Mouse (Mus musculus) megakaryocyte, adult 5-6 weeks (primary cell): ENCODE results near the gene Dcaf15. TPM values are rescaled to one million over a fixed set of nuclear protein-coding genes. Genes with fewer than 3 reads are reported as not detected.

Experiments
- ATAC-seq: 2 replicates; pipeline ENCODE4 v1.8.0; 2016; ENCODE audit warnings: mild to moderate bottlenecking, inconsistent platforms; ENCODE audit not compliant: poor library complexity, severe bottlenecking
- total RNA-seq, 2 experiments: library from RNA; stranded (forward) in 1 of 2; stranded (reverse) in 1 of 2; fragments of 153-499, 151-499 nt in 1 of 2; fragments of 221-1000, 200-1000 nt in 1 of 2; gene quantifications; 2 replicates each; pipeline versions ENCODE4 v1.2.3 to v1.2.4; 2015 to 2017

The Dcaf15 gene
- total RNA-seq, 2 experiments from 2014 or later, result 13.6 to 16.4 TPM

DNA sequence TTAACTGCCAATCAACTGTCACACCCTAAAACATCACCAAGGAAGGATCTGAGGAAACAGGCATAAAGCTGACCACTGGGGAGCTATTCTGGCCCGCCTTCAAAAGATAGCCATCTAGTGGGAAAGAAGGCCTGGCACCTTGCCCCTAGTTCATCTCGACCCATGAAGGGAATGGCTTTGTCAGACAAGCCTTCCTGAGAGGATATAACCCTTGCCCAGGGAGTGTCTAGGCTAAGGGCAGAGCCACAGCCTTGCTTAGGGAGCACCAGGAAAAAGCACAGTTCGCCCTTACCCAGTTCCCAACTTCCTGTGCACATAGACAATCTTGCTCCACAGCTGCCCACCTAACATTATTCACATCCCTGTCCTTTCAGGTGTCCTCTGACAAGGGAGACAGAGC, 967 bp downstream of the Dcaf15 start:
- no peak for ATAC-seq

DNA sequence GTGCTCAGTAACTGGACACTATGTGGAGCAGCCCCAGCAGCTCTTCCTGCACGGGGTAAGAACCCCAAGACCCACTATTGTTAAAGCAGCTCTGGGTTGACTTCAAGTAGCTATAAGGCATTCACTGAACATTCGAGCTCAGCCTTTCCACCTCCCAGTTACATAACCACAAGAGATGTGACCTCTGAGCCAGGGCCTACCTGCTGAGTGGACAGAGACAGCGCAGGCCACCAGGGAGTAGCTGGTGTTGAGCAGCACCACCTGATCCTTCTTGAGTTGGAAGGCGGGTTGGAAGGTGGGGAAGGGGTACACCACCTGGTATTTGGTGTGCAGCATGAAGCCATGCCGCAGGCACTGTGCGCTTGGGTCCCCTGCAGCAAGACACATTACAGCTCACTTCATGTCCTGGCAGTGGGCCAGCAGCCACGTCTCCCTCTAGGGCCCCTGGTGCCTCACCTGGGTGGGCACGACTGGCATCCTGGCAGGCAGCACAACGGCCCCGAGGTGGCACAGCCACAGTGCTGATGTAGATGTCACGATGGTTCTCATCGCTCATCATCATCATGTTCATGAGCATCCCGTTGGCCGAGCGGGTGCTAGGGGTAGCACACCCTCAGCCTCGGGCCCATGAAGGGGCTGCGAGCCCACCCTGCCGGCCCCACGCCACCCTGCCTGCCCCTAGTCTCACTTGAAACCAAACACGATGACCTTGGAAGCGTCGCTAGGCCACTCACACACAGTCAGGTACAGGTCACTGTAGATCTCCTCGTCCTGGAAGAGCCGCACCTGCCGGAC, 2.9 kb downstream of the Dcaf15 start:
- no peak for ATAC-seq

DNA sequence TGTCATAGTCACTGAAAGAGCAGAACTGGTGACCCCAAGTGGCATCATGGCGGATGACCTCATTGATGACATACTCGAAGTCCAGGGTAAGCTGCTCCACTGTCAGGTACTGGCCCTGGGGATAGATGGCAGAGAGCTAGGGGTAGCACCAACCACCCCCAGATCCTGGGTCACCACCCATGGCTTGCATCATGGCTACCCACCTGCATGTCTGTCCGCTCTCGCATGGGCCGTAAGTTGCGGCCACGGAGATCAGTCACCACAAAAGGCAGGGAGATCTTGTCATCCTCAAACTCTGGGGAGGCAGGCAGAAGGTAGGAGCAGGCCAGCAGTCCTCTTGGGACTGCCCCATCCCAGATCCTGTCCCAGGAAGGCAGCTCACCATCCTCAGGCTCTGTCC, 6.2 kb downstream of the Dcaf15 start:
- ATAC-seq, result no peak

DNA sequence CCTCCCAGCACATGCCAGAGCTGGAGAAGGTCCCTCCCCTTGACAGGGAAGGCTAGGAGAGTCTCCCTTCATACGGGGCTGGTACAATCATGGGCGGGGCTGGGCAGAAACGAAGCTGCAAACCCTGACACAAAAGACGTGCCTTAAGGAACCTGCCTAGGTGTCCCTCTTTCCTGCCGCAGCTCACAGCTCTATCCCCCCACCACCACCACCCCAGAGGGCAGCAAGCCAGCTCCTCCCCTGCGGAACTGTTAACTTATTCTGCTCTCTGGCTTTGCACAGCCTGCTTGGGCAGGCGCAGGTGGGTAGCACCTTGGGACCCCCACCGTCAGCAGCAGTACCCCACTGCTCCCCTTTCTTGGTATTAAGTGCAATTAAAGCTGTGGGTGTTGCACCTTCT, 8.5 kb downstream of the Dcaf15 start:
- no peak for ATAC-seq

DNA sequence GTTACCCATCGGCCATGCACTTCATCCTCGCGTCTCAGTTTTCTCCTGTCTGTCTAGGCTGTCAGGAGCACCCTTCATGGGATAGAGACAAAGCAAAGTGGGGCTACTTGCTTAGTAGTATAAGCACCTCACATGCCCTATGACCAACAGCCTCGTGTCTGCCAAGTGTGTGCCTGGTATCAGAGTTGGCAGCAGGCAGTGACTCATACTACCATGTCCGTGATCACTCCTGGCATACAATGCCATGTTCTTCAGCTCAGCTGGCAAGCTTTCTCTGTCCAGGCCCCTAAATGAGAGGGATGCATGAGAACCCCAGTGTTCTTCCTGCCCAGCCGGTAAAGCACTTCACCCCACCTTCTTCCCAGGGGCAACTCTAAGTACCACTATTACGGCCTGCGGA, 14.0 kb downstream of the Dcaf15 start:
- no peak for ATAC-seq

DNA sequence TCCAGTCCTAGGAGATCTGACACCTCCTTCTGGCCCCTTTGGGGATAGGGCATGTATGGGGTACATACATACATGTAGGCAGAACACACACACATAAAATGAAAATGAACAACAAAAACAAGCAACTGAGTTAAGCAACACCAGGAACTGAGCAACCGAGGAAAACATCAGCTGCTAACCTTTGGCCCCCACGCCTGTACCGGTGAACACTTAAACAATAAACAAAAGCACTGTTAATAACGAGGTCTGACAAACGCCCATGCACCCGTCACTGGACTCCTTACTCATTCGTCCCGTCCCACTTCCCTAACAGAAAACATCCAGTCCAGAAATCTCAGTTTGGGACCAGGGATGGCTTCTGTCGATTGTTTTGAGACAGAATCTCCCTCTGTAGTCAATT, 15.3 kb downstream of the Dcaf15 start:
- no peak for ATAC-seq

DNA sequence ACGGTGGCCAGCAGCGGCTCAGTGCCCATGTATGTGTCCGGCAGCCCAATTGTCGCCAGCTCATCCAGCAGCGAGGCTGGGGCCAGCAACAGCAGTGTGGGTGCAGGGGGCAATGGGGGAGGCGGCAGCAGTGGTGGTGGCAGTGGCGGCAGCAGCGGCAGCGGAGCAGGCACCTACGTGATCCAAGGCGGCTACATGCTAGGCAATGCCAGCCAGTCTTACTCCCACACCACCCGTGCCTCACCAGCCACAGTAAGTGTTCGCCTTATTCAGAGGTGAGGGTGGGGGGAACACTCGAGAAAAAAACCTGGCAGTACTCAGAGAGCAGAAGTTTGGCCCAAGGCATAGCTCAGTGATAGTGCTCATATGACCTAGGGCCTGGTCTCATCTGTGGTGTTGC, 16.7 kb downstream of the Dcaf15 start:
- ATAC-seq, result no peak

DNA sequence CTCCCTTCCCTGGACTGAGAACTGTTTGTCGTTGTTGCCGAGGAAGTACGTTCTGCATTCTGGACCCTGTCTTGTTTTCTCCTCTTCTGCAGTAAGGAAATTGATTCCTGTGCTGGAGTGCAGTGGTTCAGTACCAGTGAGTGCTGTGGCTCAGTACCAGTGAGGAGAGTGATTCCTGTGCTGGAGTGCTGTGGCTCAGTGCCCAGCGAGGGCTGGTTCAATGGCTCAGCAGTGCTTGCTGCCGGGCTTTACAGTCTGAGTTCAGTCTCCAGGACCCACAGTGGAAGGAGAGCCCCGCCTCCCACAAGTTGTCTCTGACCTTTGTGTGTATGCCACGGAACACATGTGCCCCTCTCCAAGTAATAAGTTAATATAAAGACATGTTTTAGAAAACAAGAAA, 17.4 kb downstream of the Dcaf15 start:
- ATAC-seq, result no peak

DNA sequence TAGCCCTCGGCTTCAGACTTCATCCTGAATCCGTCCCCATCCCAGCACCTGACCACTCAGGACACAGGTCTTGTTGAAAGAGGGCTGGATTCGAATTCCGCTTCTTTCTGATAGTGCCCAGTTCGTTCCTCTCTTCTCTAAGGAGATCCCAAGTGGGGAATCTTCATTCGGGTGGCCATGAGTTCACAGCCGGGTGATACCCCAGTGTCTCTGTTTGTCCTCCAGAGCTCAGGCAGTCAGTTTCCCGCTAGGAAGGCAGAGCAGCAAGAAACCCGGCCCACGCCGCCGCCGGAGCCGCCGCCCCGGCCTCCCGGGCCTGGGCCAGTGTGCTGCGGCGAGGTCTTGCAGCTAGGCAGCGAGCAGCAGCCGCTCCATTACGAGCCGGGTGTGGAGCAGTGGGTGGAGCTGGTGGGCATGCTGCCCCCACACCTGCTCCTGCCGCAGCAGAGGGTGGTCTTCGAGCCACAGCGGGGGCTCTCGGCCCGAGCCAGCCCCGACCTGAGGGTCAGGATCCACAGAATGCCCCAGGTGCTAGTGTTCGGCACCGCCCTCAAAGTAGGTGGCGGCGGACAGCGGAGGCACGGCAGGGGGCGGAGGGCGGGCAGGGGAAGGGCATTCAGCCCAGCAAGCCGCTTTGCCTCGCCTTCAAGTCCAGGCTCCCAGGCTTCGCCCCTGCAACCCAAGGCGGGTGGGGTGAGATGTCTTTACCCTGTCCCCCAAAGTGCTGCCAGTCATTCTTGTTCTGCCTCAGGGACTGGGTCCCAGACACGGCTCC, 20.0 kb downstream of the Dcaf15 start:
- no peak for ATAC-seq

DNA sequence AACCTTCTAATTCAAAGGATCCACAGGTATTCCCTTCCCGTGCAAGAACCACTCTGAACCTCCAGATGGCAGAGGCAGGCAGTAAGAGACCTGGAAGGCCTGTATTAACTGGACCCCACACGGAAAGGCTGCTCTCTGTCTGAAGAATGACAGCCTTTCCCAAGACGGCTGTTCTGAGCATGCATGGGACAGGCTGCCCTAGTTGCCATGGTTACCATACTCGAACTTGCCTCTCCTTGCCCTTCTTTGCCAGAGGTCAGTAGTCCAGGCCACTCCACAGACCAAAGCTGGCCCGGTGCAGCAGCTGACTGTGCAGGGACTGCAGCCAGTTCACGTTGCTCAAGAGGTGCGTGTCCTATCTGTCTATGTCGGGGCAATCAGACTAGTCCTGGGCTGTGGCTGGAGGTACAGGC, 20.7 kb downstream of the Dcaf15 start:
- ATAC-seq, result no peak

DNA sequence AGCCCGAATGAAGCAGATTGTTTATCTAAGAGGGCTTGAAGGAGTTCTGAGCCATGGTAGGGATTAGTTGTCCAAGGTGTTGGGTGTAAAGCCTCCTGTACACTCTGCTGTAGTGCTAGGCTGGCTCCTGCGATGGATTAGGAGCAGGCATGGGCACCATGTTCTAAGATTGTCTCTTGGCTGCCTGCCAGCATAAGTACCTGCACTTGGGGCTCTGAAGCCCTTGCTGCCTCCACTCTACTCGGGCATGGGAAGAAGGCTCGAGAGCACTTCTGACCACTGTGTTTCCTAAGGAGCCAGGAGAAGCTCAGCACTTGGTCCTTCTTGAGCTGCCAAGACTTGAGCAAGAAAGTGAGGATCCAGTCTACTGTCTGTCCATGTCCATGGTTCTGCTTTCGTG, 25.4 kb downstream of the Dcaf15 start:
- ATAC-seq, result no peak

DNA sequence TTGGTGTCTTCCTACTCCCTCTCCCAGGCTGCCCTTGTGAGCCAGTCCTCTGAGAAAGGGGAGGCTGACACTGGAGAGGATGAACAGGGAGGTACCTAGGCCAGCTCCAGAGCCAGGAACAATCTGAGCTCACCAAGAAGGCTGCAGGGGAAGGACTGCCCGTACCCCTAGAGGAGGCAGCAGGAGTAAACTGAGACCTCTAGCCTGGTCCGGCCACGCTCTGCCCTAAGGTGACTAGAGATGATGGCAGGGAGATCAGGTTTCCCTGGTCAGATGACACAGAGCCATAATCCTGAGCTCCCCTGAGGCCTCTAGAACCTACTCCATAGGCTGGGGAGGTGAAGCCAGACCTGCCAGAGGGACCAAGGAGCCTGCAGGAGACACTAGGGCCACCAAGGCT, 27.7 kb downstream of the Dcaf15 start:
- ATAC-seq, result no peak

DNA sequence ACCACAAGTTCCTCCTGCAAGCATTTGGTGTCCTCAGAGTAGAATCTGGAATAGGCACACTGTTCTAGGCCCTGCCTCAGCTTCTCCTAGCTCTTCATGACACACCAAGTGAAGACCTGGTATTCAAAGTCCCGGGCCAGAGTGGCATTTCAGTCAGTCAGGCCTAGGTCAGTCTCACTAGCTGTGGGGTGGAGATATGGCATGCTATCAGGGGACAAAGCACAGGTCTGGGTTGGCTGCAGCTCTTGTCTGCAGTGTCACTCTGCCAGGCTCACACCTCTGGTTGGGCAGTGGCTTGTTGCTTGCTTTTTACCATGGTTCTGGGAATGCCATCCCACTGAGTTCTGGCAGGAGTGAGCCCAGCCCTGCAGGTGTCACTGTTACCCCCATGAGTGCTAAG, 28.2 kb downstream of the Dcaf15 start:
- ATAC-seq, result no peak

DNA sequence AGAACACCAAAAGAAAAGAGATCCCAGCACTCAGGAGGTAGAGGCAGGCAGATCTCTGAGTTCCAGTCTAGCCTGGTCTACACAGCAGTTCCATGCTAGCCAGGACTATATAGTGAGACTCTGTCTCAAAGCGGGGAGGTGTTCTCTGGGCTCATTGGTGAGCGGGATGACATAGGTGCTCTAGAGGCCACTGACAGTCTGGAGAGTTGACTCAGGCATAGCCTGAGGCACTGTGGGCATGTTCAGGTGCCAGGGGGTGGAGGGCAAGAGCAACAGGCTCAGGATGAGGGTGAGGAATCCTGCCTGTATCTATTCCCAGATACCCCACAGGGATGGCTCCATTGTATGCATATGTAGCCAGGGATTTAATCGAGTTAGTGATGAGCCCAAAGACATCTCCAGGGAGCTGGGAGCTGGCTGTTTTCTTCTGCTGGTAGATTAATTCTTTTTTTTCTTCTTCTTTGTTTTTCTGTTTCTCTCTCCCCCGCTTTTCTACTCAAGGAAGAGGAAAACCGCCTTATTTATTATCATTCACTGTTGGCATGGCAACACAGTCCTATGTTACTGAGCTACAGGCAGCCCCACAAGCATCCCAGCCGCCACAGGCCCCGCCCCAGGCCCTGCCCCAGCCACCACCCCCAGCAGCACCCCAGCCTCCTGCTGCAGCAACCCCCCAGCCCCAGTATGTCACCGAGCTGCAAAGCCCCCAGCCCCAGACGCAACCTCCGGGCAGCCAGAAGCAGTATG, 31.2 kb downstream of the Dcaf15 start:
- ATAC-seq, result no peak

DNA sequence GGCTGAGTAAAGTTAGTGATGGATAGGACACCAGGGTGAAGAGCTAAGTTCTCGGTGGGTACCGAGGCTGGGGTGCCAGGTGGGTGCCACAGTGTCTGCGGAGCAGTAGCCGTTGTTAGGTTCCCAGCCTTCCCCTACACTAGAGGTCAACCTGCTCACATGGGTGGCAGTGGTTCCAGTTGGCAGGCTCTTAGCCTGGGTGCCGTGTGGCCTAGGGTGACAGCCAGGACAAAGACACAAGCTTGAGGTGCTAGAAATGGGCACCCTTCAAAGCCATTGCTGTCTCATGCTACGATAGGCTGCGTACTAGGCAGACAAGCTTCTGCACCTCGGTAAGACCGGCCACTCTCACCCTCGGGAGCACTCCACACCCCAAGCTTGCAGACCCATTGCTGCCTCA, 32.2 kb downstream of the Dcaf15 start:
- no peak for ATAC-seq

DNA sequence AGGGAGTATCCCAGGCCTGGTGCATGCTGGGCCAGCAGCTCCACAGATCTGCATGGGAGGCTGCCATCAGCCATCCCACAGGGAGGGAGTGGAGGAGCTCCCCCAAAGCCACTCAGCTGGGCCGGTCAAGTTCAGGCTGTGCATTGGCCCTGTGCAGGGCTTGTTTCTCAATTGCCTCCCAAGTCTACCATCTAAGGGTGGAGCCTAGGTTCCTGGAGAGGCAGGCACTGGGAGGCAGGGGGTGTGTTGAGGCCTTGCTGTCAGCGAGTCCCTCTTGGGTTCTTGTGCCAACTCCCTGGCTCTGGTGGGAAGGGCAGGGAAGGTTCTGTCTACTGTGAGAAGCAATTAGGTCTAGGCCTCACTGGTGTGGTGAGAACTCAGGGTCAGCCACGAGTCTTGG, 32.6 kb downstream of the Dcaf15 start:
- ATAC-seq, result no peak

DNA sequence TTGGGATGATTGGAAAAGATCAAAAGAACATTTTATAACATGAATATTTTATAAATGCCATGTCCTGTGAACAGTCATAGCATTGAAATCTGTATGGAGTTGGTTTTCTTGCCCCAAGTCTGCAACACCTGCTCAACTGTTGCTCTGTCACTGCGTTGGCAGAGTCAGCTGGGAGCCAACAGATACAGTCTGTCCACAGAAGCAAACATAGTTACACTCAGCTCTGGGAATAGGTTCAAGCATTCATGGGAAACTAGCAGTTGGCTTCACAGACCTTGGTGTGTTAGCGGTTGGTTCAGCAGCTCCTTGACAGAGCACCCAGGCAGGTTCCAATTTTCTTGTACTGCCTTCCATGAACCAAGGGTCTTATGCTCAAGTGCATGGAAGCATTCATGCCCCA, 33.9 kb downstream of the Dcaf15 start:
- no peak for ATAC-seq

DNA sequence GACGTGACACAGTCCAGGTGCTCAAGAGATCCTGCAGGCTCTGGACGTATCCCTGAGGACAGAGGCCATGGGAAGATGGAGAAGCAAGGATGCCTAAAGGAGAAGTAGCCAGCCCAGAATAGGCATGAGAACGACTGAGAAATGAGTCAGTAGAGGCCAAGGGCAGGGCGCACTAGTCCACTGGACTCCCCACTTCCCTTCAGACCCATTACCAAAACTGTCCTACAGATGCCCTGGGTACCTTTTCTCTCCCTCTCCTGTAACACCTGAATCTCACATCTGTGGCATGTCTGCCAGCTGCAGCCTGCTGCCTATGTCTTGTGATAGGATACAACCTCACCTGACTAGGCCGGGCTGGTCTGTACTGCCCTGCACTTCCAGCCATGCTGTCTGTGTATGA, 34.3 kb downstream of the Dcaf15 start:
- no peak for ATAC-seq

DNA sequence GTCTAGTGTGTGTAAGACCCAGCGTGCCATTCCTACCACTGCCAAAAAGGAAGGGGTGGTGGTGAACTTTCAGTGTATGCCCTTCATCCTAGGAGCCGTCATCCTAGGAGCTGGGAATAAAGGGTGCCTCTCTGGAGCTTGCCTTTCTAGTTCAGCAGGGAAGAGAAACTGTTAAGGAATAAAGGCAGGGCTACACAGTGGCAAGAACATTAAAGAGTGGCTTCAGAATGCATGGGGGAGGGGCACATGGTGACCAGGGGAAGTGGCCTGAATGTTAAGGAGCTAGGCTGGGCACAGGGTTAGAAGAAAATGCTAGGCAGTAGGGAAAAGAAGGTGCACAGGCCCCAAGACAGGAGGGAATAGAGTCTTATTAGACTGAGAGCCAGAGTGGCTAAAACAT, 34.8 kb downstream of the Dcaf15 start:
- ATAC-seq, result no peak

DNA sequence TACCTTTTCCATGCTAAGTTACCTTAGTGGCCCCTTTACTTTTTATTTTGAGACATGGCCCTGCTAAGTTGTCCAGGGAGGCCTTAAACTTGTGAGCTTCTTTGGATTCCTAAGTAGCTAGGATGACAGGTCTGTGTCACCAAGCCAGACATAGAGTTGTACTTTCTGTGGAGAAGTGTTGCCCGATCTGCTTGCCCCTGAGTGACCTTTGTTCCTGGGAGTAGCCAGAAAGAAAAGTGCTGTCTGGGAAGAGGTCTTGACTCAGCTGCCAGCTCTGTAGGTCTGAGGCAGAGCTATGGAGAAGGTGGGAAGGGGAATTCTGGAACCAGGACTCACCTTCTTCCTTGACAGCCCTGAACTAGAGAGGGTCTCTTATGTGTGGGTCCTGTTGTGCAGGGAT, 35.4 kb downstream of the Dcaf15 start:
- no peak for ATAC-seq

DNA sequence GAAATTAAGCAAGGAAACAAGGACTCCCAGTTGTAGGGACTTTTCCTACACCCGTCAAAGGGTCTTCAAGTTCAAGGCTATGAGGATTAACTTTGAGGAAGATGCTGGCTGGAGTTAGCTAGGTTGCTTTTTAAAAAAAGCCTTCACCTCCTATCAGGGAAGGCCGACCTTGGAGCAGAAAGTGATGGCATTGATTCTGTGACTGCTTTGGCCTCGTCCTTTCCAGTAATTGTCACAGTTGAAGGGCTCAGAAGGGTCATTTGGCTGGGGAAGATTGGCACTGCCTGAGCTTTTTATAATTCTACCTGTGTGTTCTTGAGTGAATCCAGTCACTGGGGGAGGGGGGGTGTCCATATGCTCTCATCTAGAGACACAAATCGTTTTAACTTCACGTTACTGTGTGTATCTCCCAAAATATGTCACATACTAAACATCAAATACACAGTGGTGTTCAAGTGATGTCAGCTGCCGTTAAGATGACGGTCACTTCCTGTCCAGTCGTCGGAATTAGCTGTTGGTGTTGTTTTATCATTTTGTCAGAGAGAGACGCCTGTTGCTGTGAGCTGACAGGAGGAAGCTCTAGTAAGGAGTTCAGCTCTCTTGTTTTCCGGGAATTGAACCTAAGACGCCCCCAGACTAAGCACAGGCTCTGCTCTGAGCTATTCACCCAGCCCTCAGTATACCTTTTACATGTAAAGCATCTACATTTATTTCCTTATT, 36.1 kb downstream of the Dcaf15 start:
- ATAC-seq, result no peak
